Mouse (Mus musculus) heart, adult 10 weeks (tissue): ENCODE data around the gene Gm13871. TPM values are rescaled to one million over a fixed set of nuclear protein-coding genes. Genes with fewer than 3 reads are reported as not detected.

ENCODE experiments used
- polyA plus RNA-seq: library from polyadenylated mRNA; stranded (reverse); fragments of 350-450 nt; fragmentation: Illumina TruSeq; extraction: RNeasy Lipid Tissue Mini Kit (QIAGEN cat#74804); gene quantifications from one replicate; pipeline ENCODE4 v1.2.3, GENCODE M21; 2014; ENCODE audit warnings: low read depth, low replicate concordance

Gm13871 gene
- not detected for polyA plus RNA-seq

DNA sequence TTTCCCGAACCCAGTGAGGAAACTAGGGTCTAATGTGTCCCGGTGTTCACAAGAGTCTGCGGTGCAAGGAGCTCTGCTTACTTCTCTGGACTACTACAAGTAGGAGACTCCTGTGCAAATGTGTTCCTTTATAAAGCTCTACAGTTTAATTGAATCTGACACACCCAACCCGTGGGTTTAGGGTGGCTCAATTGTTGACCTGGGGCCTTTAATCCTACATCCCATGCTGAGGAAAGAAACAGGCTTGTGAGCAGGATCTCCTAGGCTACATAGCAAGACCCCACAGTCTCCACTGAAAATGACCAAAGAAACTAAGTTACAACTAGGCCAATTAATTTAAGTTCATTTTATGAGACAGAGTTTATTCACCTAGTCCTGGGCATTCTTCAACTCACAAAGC is at the start of gene Gm13871:
TSS of gene Gm13871 (minus strand) at position 101 of the 400 bp plus-strand sequence.

DNA sequence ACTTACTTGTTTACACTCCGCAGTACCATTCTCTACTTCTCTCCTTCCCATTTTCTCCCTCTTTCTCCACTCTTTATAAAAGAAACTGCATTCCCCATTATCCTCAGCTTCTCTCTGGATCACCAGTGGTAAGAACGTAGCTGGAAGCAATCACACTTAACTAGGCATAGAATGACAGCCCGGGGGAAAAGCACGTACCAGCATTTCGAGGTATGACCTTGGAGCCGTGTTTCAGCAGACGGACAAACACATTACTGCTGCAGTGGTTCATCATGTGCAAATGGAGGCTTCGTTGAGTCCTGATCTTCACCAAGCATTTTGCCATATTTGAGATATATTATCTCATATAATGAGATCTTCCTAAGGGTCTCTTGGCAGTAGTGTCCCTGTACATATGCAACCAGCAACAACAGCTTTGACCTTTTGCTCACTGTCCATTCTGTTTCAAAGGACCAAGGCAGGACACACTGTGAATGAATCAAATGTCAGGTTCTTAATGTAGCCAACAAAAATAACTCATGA is 44.7 kb upstream of the Gm13871 start, which contains the start of gene 2310002L09Rik:
TSS of gene 2310002L09Rik (minus strand) at position 472 of the 522 bp plus-strand sequence.

DNA sequence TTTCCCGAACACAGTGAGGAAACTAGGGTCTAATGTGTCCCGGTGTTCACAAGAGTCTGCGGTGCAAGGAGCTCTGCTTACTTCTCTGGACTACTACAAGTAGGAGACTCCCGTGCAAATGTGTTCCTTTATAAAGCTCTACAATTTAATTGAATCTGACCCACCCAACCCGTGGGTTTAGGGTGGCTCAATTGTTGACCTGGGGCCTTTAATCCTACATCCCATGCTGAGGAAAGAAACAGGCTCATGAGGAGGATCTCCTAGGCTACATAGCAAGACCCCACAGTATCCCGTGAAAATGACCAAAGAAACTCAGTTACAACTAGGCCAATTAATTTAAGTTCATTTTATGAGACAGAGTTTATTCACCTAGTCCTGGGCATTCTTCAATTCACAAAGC is 14.9 kb upstream of the Gm13871 start, which contains the start of gene Gm11756:
TSS of gene Gm11756 (minus strand) at position 101 of the 400 bp plus-strand sequence.

DNA sequence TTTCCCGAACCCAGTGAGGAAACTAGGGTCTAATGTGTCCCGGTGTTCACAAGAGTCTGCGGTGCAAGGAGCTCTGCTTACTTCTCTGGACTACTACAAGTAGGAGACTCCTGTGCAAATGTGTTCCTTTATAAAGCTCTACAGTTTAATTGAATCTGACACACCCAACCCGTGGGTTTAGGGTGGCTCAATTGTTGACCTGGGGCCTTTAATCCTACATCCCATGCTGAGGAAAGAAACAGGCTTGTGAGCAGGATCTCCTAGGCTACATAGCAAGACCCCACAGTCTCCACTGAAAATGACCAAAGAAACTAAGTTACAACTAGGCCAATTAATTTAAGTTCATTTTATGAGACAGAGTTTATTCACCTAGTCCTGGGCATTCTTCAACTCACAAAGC is 14.7 kb downstream of the Gm13871 start, which contains the start of gene Gm11757:
TSS of gene Gm11757 (minus strand) at position 101 of the 400 bp plus-strand sequence.

DNA sequence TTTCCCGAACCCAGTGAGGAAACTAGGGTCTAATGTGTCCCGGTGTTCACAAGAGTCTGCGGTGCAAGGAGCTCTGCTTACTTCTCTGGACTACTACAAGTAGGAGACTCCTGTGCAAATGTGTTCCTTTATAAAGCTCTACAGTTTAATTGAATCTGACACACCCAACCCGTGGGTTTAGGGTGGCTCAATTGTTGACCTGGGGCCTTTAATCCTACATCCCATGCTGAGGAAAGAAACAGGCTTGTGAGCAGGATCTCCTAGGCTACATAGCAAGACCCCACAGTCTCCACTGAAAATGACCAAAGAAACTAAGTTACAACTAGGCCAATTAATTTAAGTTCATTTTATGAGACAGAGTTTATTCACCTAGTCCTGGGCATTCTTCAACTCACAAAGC is 29.6 kb downstream of the Gm13871 start, which contains the start of gene Gm11758:
TSS of gene Gm11758 (minus strand) at position 101 of the 400 bp plus-strand sequence.

Other genes starting within 250 kb of the Gm13871 start
- gene Gm11239, start 237.6 kb downstream of the Gm13871 start, polyA plus RNA-seq: not detected
- not detected for gene Gm428, start 222.4 kb downstream of the Gm13871 start, polyA plus RNA-seq
- gene Rasef, start 115.0 kb downstream of the Gm13871 start, polyA plus RNA-seq: 0.84 TPM
- not detected for gene Gm11758, start 29.7 kb downstream of the Gm13871 start, polyA plus RNA-seq
- not detected for gene Gm11757, start 14.8 kb downstream of the Gm13871 start, polyA plus RNA-seq
- 9.3 TPM for gene Gm11756, start 14.8 kb upstream of the Gm13871 start, polyA plus RNA-seq
- 58.1 TPM for gene 2310002L09Rik, start 44.9 kb upstream of the Gm13871 start, polyA plus RNA-seq
- not detected for gene Frmd3, start 107.5 kb upstream of the Gm13871 start, polyA plus RNA-seq